Mouse (Mus musculus): ENCODE results near the gene Fpgs. TPM values are rescaled to one million over a fixed set of nuclear protein-coding genes. Genes with fewer than 3 reads are reported as not detected.

The Fpgs gene
- polyA plus RNA-seq, 1 experiment from 2014 or later: 31.6 TPM

GRCm38 (mm10) chr2:32647366-32647765, 56.6 kb downstream of the Fpgs start:
- H3K4me3 ChIP-seq: peak overlapping the region; percentile 39
- no peak for DNase-seq (ENCODE audit: low spot score)

GRCm38 (mm10) chr2:32646379-32647056, 57.4 kb downstream of the Fpgs start, which contains the start of gene Eng:
Gene Eng (plus strand): TSS chr2:32646595.
- peak within 1 kb of the TSS; percentile 85 for H3K27ac ChIP-seq
- peaks cover 28% of the 10 kb centered on the region for H3K4me1 ChIP-seq
- 55% methylated on average over 31 of the region's 31 CpGs for WGBS
- no peaks in the 10 kb centered on the region for H3K27me3 ChIP-seq (ENCODE audit: low read depth, poor library complexity, severe bottlenecking)
- no peaks in the 10 kb centered on the region for H3K9me3 ChIP-seq (replicated peaks)
- H3K36me3 ChIP-seq: no peaks in the 10 kb centered on the region
- H3K4me3 ChIP-seq: peak within 1 kb of the TSS; percentile 39
- no peak for DNase-seq (ENCODE audit: low spot score)

More at GRCm38 (mm10) chr2:32647366-32647765, 56.6 kb downstream of the Fpgs start:
- H3K9me3 ChIP-seq (replicated peaks): no peaks in the 10 kb centered on the region
- WGBS: 90% methylated on average over 7 of the region's 7 CpGs
- H3K4me1 ChIP-seq: peaks cover 28% of the 10 kb centered on the region
- no peaks in the 10 kb centered on the region for H3K36me3 ChIP-seq
- H3K27ac ChIP-seq: peak overlapping the region; percentile 53
- H3K27me3 ChIP-seq (ENCODE audit: low read depth, poor library complexity, severe bottlenecking): no peaks in the 10 kb centered on the region

DNA sequence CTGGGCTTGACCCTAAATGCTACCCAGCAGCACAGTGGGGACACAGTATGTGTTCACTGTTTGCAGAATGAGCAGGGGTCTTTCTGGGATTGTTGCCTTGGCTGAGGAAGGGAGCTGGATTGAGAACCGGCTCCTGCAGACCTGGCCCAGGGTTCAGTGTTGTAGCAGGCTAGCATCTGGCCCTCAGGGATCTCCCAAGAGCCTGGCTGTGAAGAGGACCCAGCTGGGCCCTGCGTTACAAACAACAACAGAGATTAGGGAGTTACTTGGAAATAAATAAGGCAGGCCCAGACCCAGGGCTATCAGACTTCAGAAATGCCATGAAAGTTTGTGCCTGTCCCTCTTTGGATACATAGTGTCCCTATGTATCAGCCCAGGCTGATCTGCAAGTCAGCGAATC, 58.3 kb downstream of the Fpgs start:
- Histone ChIP-seq H3K27ac (peak overlapping the region; percentile 85), H3K4me3 (no peak overlapping the region), H3K27me3 (ENCODE audit: low read depth, poor library complexity, severe bottlenecking) (no peaks in the 10 kb centered on the region), H3K9me3 (replicated peaks) (no peaks in the 10 kb centered on the region), H3K36me3 (no peaks in the 10 kb centered on the region), H3K4me1 (peaks cover 31% of the 10 kb centered on the region)
- no peak for DNase-seq (ENCODE audit: low spot score)
- WGBS: 67% methylated on average over 3 of the region's 3 CpGs

DNA sequence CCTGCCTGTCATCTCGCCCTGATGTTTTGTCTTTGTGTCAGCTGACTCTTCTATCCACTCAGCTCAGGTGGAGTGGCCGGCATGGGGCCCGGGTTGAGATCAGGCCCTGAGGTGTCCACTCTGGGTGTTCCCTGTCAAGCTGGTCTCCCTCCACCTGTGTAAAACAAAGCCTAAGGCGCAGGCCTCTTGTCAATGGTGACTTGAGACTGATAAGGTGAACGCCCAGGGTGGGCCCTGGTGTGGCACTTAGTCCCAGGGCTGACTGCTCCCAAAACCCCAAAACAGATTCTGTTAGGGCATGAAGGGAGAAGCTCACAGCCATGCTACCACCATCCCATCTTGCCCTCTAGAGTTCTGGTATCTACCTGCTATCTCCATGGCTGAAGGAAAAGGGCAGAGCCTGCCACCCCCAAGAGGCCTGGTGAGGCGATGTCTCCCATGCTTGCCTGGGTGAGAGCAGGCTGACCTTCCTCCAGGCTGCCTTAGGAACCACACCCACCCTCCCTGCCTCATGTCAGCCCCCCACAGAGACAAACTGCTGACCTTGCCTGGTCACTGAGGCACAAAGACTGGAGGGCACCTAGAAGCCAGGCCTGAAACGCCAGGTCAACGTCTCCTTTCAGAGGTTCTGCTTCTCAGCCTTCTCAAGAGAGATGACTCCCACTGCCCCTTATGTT, 59.0 kb downstream of the Fpgs start:
- no peak for DNase-seq (ENCODE audit: low spot score)
- H3K27ac ChIP-seq: peak overlapping the region; percentile 85
- no peaks in the 10 kb centered on the region for H3K9me3 ChIP-seq (replicated peaks)
- WGBS: 91% methylated on average over 8 of the region's 8 CpGs
- H3K27me3 ChIP-seq (ENCODE audit: low read depth, poor library complexity, severe bottlenecking): no peaks in the 10 kb centered on the region
- no peak overlapping the region for H3K4me3 ChIP-seq
- H3K4me1 ChIP-seq: peaks cover 32% of the 10 kb centered on the region
- H3K36me3 ChIP-seq: no peaks in the 10 kb centered on the region

- 74% methylated on average over 9 of the region's 9 CpGs for WGBS
- DNase-seq (ENCODE audit: low spot score): no peak
- H3K36me3 ChIP-seq: no peaks in the 10 kb centered on the region
- peaks cover 32% of the 10 kb centered on the region for H3K4me1 ChIP-seq
- H3K27me3 ChIP-seq (ENCODE audit: low read depth, poor library complexity, severe bottlenecking): no peaks in the 10 kb centered on the region
- H3K9me3 ChIP-seq (replicated peaks): no peaks in the 10 kb centered on the region
- no peak overlapping the region for H3K4me3 ChIP-seq
- peak overlapping the region; percentile 22; the same call in 1 of the 2 replicates for H3K27ac ChIP-seq
Observed at GRCm38 (mm10) chr2:32644083-32644482, 59.9 kb downstream of the Fpgs start.

- Histone ChIP-seq H3K27ac (peak overlapping the region; percentile 9), H3K27me3 (ENCODE audit: low read depth, poor library complexity, severe bottlenecking) (no peaks in the 10 kb centered on the region), H3K4me3 (no peak overlapping the region), H3K4me1 (peaks cover 38% of the 10 kb centered on the region), H3K36me3 (no peaks in the 10 kb centered on the region), H3K9me3 (replicated peaks) (no peaks in the 10 kb centered on the region)
- DNase-seq (ENCODE audit: low spot score): no peak
- 80% methylated on average over 7 of the region's 7 CpGs for WGBS
Observed at GRCm38 (mm10) chr2:32642813-32643212, 61.1 kb downstream of the Fpgs start.

DNA sequence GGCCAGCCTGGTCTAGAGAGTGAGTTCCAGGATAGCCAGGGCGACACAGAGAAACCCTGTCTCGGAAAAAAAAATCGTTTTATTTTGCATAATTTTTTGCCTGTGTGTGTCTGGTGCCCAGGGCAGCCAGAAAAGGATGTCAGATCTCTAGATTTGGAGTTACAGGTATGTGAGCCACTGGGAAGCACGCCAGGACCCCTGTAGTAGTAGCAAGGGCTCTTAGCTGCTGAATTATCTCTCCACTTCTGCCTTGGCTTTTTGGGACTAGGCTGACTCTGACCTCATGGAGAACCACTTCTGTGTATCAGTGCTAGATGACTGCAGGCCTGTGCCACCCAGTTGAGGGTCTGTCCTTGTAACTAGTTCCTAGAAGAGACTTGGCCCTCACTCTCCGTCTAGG, 62.1 kb downstream of the Fpgs start:
- Histone ChIP-seq H3K4me3 (no peak overlapping the region), H3K4me1 (peaks cover 43% of the 10 kb centered on the region), H3K27me3 (ENCODE audit: low read depth, poor library complexity, severe bottlenecking) (no peaks in the 10 kb centered on the region), H3K9me3 (replicated peaks) (no peaks in the 10 kb centered on the region), H3K27ac (0 out of 2 replicates have a peak overlapping the region, but pooled peaks have one; percentile 9), H3K36me3 (no peaks in the 10 kb centered on the region)
- DNase-seq (ENCODE audit: low spot score): no peak
- WGBS: 89% methylated on average over 5 of the region's 5 CpGs

DNA sequence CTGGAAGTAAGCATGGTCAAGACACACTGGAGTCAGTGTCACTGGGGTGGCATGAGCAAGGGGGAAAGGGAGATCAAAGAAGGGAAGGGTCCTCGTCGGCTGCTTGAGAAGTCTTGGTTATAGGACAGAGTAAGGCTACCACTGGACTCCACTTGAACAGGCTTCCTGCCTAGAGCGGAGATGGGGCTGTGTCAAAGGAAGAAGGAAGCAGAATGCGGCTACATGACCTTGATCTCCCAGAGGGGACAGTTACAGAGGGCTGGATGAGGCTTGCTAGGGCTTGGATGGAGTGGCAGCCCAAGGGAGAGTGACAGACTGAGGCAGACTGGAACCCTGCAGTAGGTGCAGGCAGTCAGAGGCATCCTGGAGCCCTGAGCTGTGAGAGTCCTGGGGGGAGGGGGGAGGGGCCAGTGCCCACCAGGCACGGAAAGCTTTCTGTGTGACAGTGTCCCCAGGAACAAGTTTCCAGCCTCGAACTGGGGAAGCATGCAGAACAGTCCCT, 63.3 kb downstream of the Fpgs start:
- no peak overlapping the region for H3K4me3 ChIP-seq
- no peaks in the 10 kb centered on the region for H3K36me3 ChIP-seq
- H3K27ac ChIP-seq: peak overlapping the region; percentile 21
- no peaks in the 10 kb centered on the region for H3K9me3 ChIP-seq (replicated peaks)
- no peak for DNase-seq (ENCODE audit: low spot score)
- WGBS: 58% methylated on average over 6 of the region's 6 CpGs
- peaks cover 34% of the 10 kb centered on the region for H3K4me1 ChIP-seq
- no peaks in the 10 kb centered on the region for H3K27me3 ChIP-seq (ENCODE audit: low read depth, poor library complexity, severe bottlenecking)

DNA sequence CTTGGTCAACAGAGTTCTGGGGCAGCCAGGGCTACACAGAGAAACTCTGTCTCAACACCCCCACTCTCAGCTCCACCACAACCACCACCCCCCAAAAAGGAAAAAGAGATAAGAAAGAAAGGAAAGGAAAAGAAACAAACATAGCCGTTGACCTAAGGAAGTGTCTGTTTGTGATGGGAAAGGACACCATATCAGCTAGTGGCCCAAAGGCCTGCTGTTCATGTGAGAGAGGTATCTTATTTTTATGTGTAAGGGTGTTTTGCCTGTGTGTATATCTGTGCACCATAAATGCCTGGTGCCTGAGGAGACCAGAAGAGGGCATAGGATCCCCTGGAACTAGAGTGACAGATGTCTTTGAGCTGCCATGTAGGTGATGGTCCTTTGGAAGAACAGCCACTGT, 64.3 kb downstream of the Fpgs start:
- Histone ChIP-seq H3K27ac (no peak overlapping the region), H3K4me3 (no peak overlapping the region), H3K27me3 (ENCODE audit: low read depth, poor library complexity, severe bottlenecking) (no peaks in the 10 kb centered on the region), H3K4me1 (peaks cover 25% of the 10 kb centered on the region), H3K9me3 (replicated peaks) (no peaks in the 10 kb centered on the region), H3K36me3 (peaks cover under 1% of the 10 kb centered on the region; the same call in 1 of the 2 replicates)
- 90% methylated on average over 1 of the region's 1 CpGs for WGBS
- DNase-seq (ENCODE audit: low spot score): no peak

DNA sequence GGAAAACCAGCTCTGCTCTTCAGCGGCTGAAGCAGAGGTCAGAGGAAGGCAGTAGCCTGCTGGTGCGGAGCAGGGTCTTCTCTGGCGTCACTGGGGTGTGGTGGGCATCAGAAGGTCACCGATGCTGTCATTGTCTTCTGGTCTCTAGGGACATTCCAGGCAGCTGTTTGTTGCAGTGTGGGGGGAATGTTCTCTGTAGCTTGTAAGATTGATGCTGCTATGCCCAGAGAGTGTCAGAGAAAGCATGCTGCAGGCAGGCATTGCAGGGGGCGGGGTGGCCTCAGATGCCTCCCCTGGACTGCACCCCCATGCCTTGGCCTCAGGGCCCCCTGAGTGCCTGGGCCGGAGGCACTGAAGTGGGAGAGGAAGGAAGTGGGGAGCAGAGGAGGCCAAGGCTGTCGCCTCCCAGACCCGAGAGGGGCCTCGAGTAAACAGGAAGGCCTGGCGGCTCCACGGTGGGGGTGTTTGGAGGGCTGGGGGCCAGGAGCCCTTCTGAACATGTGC, 66.1 kb downstream of the Fpgs start:
- Histone ChIP-seq H3K27me3 (ENCODE audit: low read depth, poor library complexity, severe bottlenecking) (no peaks in the 10 kb centered on the region), H3K9me3 (replicated peaks) (no peaks in the 10 kb centered on the region), H3K36me3 (peaks cover 13% of the 10 kb centered on the region), H3K27ac (peak overlapping the region; percentile 83), H3K4me1 (peaks cover 29% of the 10 kb centered on the region), H3K4me3 (no peak overlapping the region)
- 33% methylated on average over 11 of the region's 11 CpGs for WGBS
- no peak for DNase-seq (ENCODE audit: low spot score)

DNA sequence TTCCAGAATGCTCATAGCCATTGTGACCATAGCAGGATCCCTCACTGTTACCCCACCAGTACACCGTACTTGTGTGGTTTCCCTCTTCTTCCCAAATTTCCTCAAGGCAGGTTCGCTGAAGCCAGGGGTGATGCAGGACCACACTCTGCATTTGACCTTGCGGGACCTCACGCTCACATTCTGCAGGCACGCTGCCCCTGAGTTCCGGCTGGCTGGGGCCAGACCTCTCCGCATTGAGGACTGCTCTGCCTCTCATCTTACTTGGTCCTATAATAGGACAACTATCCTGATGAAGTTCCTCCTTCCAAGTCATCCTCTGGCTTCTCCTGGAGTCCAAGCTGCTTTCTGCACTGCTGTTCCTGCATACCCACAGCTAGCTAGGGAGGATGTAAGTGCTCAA, 67.3 kb downstream of the Fpgs start:
- Histone ChIP-seq H3K9me3 (replicated peaks) (no peaks in the 10 kb centered on the region), H3K27ac (peak overlapping the region; percentile 53), H3K27me3 (ENCODE audit: low read depth, poor library complexity, severe bottlenecking) (no peaks in the 10 kb centered on the region), H3K4me1 (peaks cover 34% of the 10 kb centered on the region), H3K4me3 (no peak overlapping the region), H3K36me3 (peaks cover 13% of the 10 kb centered on the region)
- DNase-seq (ENCODE audit: low spot score): no peak
- WGBS: 89% methylated on average over 7 of the region's 7 CpGs

GRCm38 (mm10) chr2:32634277-32635105, 69.5 kb downstream of the Fpgs start:
- Histone ChIP-seq H3K9me3 (replicated peaks) (no peaks in the 10 kb centered on the region), H3K27me3 (ENCODE audit: low read depth, poor library complexity, severe bottlenecking) (no peaks in the 10 kb centered on the region), H3K4me3 (no peak overlapping the region), H3K36me3 (peaks cover 13% of the 10 kb centered on the region), H3K4me1 (peaks cover 40% of the 10 kb centered on the region), H3K27ac (no peak overlapping the region)
- 86% methylated on average over 10 of the region's 10 CpGs for WGBS
- no peak for DNase-seq (ENCODE audit: low spot score)

All from limb, embryonic 10.5 days (tissue).